Comparison of ENCODE assay signal across 10 mouse cellular contexts in genomic region chr9:34857575-34857974, GRCm38 (mm10).
A peak's percentile ranks its signal among the peaks of the same experiment; 100 is the strongest.
DNase-seq lines count a peak whose midpoint lies in the region; ATAC-seq and TF ChIP-seq lines count a peak whose summit lies in the region.
"Had no signal": no experiment of that assay in that cellular context is flagged by ENCODE, and none has a peak within 500 bp of the region (broad histone marks: within the 10 kb centered on the region; RNA-seq: fewer than 3 reads in every experiment).

No protein-coding gene starts in this region.

- no peak for TF ChIP-seq POLR2A in thymus, adult 2 months (IDR thresholded peaks at IDR 0.05; ENCODE audit: control insufficient read depth, extremely low read depth, insufficient read depth, low read length, poor library complexity)

- TF ChIP-seq EP300 in stomach, postnatal 0 days (optimal IDR thresholded peaks at IDR 0.05), result no peak

- TF ChIP-seq CTCF in hindbrain, postnatal 0 days (IDR thresholded peaks at IDR 0.05; ENCODE audit: low read depth), result peak; percentile 52
- TF ChIP-seq CTCF in thymus, adult 2 months (IDR thresholded peaks at IDR 0.05; ENCODE audit: borderline replicate concordance, control insufficient read depth, extremely low read depth, insufficient read depth, low read length, poor library complexity), result no peak
- peak; percentile 65 for TF ChIP-seq CTCF in stomach, postnatal 0 days (IDR thresholded peaks at IDR 0.05; ENCODE audit: low read depth)

- H3K36me3 ChIP-seq in hindbrain, postnatal 0 days (ENCODE audit: insufficient read depth, low read length), result no peaks in the 10 kb centered on the region
- no peaks in the 10 kb centered on the region for H3K36me3 ChIP-seq in hindbrain, embryonic 13.5 days
- no peaks in the 10 kb centered on the region for H3K36me3 ChIP-seq in thymus, adult 2 months (ENCODE audit: control insufficient read depth, insufficient read depth, low read length)
- no peaks in the 10 kb centered on the region for H3K36me3 ChIP-seq in stomach, postnatal 0 days (ENCODE audit: control insufficient read depth, insufficient read depth, low read length)
- H3K36me3 ChIP-seq: lung, embryonic 15.5 days had no signal

- H3K4me3 ChIP-seq in hindbrain, postnatal 0 days (ENCODE audit: low read length), result no peak overlapping the region
- no peak overlapping the region for H3K4me3 ChIP-seq in hindbrain, embryonic 13.5 days
- H3K4me3 ChIP-seq in thymus, adult 2 months (ENCODE audit: control insufficient read depth, insufficient read depth, low read length), result no peak overlapping the region
- no peak overlapping the region for H3K4me3 ChIP-seq in stomach, postnatal 0 days (ENCODE audit: low read depth, low read length)
- H3K4me3 ChIP-seq: lung, embryonic 15.5 days had no signal

- H3K9me3 ChIP-seq in hindbrain, postnatal 0 days (ENCODE audit: low read length), result no peaks in the 10 kb centered on the region
- no peaks in the 10 kb centered on the region for H3K9me3 ChIP-seq in hindbrain, embryonic 13.5 days
- H3K9me3 ChIP-seq in stomach, postnatal 0 days (ENCODE audit: control insufficient read depth, low read length), result no peaks in the 10 kb centered on the region
- H3K9me3 ChIP-seq: lung, embryonic 15.5 days had no signal

- ATAC-seq in hindbrain, postnatal 0 days, result no peak
- no peak for ATAC-seq in hindbrain, embryonic 13.5 days (ENCODE audit: low FRiP score)
- no peak for ATAC-seq in stomach, postnatal 0 days (ENCODE audit: low FRiP score, low TSS enrichment)
- ATAC-seq: hindbrain, embryonic 16.5 days had no signal

- 61% methylated on average over 9 of the region's 9 CpGs for WGBS in hindbrain, postnatal 0 days
- 63% methylated on average over 9 of the region's 9 CpGs for WGBS in hindbrain, embryonic 13.5 days
- WGBS in thymus, adult 2 months, result 64% methylated on average over 9 of the region's 9 CpGs
- 63% methylated on average over 9 of the region's 9 CpGs for WGBS in stomach, postnatal 0 days

- no peak overlapping the region for H3K27ac ChIP-seq in hindbrain, postnatal 0 days
- no peak overlapping the region for H3K27ac ChIP-seq in hindbrain, embryonic 13.5 days
- H3K27ac ChIP-seq in thymus, adult 2 months (ENCODE audit: control insufficient read depth, insufficient read depth, low read length), result no peak overlapping the region
- H3K27ac ChIP-seq in stomach, postnatal 0 days (replicated peaks), result no peak overlapping the region
- H3K27ac ChIP-seq: lung, embryonic 15.5 days had no signal

- peak; percentile 38 for DNase-seq in hindbrain, postnatal 0 days (ENCODE audit: low spot score)
- DNase-seq in thymus, postnatal 4 days, result peak; percentile 48
- no peak for DNase-seq in thymus, adult 2 months
- peak; percentile 17 for DNase-seq in embryo, embryonic 9.5 days (ENCODE audit: extremely low spot score)
- DNase-seq in stomach, postnatal 0 days (ENCODE audit: low spot score), result peak; percentile 26
- DNase-seq in urinary bladder, postnatal 36 days (ENCODE audit: low spot score in 2 of 2), result no peak
- no peak for DNase-seq in testis, postnatal 10 days (ENCODE audit: low spot score)

- no peak overlapping the region for H3K9ac ChIP-seq in hindbrain, postnatal 0 days (replicated peaks; ENCODE audit: low read length)
- no peak overlapping the region for H3K9ac ChIP-seq in hindbrain, embryonic 13.5 days
- no peak overlapping the region for H3K9ac ChIP-seq in stomach, postnatal 0 days (ENCODE audit: low read length)
- H3K9ac ChIP-seq: lung, embryonic 15.5 days had no signal

- H3K4me2 ChIP-seq in hindbrain, postnatal 0 days (ENCODE audit: low read depth, low read length), result no peak overlapping the region
- no peak overlapping the region for H3K4me2 ChIP-seq in hindbrain, embryonic 13.5 days
- no peak overlapping the region for H3K4me2 ChIP-seq in stomach, postnatal 0 days (replicated peaks; ENCODE audit: low read depth)
- H3K4me2 ChIP-seq: lung, embryonic 15.5 days had no signal

- H3K4me1 ChIP-seq in hindbrain, postnatal 0 days (ENCODE audit: insufficient read depth, low read length), result no peaks in the 10 kb centered on the region
- peaks cover 13% of the 10 kb centered on the region for H3K4me1 ChIP-seq in hindbrain, embryonic 13.5 days (replicated peaks)
- H3K4me1 ChIP-seq in thymus, adult 2 months (replicated peaks; ENCODE audit: control insufficient read depth, insufficient read depth, low read length), result no peaks in the 10 kb centered on the region
- no peaks in the 10 kb centered on the region for H3K4me1 ChIP-seq in stomach, postnatal 0 days (replicated peaks; ENCODE audit: control insufficient read depth, insufficient read depth)
- H3K4me1 ChIP-seq: lung, embryonic 15.5 days had no signal

- H3K27me3 ChIP-seq in hindbrain, postnatal 0 days (ENCODE audit: insufficient read depth, low read length), result no peaks in the 10 kb centered on the region
- no peaks in the 10 kb centered on the region for H3K27me3 ChIP-seq in hindbrain, embryonic 13.5 days
- no peaks in the 10 kb centered on the region for H3K27me3 ChIP-seq in thymus, adult 2 months (ENCODE audit: control insufficient read depth, insufficient read depth, low read length)
- H3K27me3 ChIP-seq in stomach, postnatal 0 days (ENCODE audit: control insufficient read depth, insufficient read depth, low read length), result no peaks in the 10 kb centered on the region
- H3K27me3 ChIP-seq: lung, embryonic 15.5 days had no signal

Comparison
In these comparisons a context has a peak if more than half of its experiments do, and no peak if none do; other contexts are left out.
1. DNase-seq: peak in hindbrain, postnatal 0 days (single experiment), thymus, postnatal 4 days (single experiment), embryo, embryonic 9.5 days (single experiment) and stomach, postnatal 0 days (single experiment); none in thymus, adult 2 months (single experiment), urinary bladder, postnatal 36 days (0 of 2) and testis, postnatal 10 days (single experiment).